Mouse (Mus musculus): ENCODE results near the gene Gm43638.
"Not testable (repeated sequence)": the region's sequence is repeated elsewhere in the genome, so short reads cannot be mapped to it uniquely, and the experiment has no call there.

The Gm43638 gene

DNA sequence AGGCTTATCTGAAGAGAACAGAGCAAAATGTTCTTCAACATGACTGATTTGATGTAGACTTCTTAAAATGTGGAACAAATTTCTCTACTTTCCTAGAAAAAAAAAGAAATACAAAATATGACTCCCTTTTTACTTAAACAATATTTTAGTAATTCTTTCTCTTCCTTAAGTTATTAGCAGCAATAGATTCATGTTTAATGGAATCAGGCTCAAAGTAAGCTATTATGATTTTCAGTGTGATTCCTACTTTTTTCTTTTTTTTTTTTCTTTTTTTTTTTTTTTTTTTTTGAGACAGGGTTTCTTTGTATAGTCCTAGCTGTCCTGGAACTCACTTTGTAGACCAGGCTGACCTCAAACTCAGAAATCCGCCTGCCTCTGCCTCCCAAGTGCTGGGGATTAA, at the start of gene Gm43638:
Gm43638 (minus strand) TSS at position 101 of the 400 bp plus-strand sequence.
- DNase-seq, result not testable (repeated sequence)

DNA sequence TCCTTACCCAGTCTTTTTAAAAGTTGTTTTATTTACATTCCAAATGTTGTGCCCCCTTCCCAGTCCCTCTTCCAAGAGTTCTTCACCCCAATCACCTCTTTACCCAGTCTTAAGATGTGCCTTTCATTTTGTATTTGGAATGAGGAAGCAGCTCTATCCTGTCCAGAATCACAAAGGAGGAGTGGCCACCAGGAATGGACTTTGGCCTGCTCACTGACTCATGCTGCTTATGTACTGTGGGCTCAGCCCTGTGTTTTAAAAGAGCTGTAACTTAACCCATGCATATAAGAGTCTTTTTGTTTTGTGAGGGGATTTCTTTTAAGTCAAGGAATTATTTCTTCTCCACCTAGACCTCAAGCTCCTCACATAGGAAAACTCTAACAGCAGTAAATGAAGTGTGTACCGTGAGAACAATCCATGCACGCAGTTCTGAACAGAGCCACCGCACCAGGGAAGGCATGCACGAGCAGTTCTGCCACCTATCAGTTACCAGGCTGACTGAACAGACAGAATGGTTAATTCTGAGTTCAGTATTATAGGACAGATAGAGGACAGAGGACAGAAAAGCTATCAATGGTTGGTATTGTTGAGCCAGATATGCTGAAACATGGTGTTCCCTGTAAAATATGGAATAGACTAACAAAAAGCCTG, 49.5 kb upstream of the Gm43638 start:
- DNase-seq, result peak; percentile 77

DNA sequence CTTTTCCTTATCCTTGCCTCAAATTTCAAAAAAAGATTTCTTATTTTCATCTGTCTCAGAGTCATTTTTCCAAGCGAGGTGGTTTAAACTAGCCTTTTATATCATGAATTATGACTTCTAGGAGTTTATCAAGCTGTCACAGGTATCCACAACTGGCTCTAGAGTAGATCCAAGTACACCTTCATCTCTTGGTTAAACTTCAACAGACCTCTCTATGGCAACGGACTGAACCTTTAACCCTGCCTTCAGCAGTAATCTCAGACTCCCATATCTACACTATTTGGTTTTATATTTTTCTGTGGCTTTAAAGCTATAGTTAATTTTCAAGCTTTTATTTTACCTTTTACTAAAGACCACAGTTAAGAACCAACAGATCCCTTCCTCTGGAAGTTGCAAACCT, 45.7 kb upstream of the Gm43638 start:
- DNase-seq, result peak; percentile 60

DNA sequence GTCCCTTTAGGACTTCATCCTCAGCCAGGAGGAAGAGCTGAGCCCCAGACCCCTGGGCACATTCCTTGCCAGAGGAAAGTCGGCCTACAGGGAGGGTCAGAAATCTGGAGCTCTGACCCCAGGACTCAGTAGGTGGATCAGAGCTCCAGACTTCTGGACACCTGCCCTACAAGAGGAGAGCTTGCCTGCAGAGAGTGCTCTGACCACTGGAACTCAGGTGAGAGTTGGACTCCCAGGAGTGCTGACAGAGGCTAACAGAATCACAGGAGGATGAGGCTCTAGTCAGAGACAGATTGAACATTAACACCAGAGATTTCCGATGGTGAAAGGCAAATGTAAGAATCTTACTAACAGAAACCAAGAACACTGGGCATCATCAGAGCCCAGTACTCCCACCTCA, 37.0 kb upstream of the Gm43638 start:
- not testable (repeated sequence) for DNase-seq

DNA sequence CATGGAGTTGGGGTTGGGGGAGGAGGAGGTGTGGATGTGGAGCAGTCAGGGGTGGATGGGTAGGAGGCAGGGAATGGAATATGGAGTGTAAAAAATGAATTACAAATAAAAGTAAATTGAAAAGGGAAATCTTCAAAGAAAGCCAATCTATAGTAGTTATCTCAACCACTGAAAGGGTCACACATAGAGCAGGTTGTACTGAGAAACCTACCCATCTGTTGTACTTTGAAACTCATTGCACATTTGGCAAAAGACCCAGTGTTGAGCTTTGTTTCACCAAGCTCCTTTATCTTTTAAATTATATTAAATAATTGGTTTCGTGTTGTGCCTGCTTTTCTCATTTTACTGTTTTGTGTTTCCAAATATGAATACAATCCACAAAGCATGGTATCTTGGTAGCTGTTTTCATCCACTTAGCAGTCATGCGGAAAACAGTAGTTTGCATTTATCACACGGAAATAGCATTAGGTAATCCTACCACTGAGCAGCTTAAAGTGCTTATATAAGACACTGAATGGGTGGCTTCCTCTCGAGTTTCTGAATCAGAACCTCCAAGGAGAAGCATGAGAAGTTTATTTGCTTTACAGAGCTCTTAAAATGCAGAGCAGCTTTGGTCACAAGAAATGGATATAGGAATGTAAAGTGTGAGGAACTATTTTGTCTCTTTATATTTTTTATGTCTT, 19.3 kb upstream of the Gm43638 start:
- DNase-seq, result no peak

DNA sequence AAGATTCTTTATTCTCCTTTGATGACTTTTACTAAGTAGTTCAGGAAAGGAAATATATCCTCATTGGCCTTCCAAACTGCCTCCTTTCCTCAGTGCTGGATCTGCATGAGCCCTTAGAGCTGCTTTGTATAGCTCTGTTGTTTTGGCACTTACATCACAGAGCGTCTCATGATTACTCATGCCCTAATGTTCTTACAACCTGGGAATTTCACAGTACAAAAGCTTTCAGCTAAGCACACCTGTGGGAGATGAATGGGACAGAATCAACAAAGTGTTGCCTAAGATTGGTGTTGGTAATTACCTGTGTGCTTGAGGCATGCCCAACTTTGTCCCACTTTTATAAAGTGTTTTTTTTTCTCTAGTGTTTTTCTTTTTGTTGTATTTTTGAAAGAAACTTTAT, 16.1 kb upstream of the Gm43638 start:
- DNase-seq, result no peak

DNA sequence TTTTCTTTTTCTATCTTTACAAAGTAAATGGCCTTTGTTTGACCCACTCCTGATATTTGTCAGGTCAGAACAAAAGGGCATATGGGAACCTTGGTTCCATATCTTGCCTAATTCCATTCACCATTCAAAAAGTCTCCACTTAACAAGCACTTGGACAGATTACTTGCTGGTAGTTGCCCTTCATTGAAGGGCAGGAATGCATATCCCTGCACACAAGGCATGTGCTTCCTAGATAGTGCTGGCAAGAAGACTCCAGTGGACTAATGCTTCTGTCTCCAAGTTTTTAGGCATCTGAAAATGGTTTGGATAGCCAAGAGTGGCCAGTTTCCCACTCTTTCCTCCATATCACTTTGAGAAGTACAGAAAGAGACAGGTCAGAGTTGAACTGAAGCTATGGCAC, 12.7 kb upstream of the Gm43638 start:
- no peak for DNase-seq

DNA sequence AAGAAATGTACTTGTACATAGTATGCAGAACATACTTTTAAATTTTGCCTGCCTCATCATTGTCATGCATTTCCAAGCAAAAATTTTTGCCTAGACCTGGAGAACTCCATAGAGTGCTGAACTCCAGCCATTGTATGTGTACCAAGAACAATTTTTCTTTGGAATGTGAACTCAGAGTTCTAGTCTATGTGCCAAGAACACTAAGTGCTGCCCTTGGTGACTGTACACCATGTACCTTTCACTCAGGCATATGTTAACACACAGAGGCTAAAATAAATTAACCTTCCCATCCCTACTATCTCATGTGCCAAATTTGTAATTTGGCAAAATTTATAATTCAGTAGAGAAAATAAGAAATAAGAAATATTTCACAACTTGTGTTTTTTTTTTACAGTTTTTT, 12.3 kb upstream of the Gm43638 start:
- DNase-seq, result peak; percentile 16

DNA sequence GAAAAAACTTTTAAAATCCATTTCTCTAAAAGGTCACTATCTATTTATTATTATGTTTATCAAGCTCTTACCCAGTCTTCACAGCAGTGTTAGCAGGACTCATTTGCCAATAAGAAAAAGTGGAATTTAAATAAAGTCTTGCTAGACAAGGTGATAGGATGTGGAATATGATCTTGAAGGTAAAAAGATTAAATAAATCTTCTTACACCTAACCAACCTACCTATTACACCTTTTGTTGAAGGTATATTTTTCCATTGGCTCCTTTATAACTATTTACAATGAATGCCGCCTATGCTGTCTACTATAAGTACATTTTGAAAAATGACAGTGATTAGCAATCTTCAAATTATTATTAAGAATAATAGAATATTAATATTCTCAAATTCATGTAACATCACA, 4.2 kb upstream of the Gm43638 start, which contains the start of gene Ugt2a1:
Ugt2a1 (minus strand) TSS at position 101 of the 400 bp plus-strand sequence.
- DNase-seq, result no peak

DNA sequence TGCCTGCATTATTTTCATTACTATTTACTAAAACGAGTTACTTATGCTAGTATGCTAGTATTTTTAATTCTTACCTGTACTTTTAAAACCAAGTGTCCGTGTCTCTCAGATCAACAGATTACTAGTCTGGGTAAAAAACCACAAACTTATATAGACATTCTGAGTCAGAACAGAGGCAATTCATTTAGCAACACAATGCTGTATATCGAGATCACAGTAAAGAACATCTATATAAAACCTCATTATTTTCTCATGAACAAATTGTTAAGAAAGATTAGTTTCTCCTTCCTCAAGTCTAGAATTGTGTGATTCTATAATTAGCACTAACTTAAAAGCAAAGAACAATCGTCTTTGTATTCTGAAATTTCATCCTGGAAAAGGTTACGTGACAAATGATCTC, 4.4 kb downstream of the Gm43638 start, which contains the start of gene Ugt2a2:
Ugt2a2 (minus strand) TSS at position 101 of the 400 bp plus-strand sequence.
- DNase-seq, result no peak

DNA sequence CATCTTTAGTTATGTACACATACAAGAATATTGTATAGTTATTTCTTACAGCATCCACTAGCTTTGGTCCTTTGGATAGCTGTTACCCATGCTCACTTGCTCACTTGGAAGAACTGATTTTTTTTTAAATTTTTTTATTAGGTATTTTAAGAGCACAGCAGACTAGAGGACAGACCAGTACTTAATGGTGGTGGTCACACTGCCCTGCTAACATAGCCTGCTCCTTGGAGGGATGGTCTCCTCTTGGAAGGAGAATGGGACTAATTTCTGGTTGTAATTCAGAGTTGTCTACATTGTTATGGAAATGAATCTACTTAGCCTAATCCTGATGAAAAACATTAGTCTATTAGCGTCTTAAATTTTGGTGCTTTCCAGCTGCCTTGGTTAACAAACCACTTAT, 27.8 kb downstream of the Gm43638 start:
- no peak for DNase-seq

DNA sequence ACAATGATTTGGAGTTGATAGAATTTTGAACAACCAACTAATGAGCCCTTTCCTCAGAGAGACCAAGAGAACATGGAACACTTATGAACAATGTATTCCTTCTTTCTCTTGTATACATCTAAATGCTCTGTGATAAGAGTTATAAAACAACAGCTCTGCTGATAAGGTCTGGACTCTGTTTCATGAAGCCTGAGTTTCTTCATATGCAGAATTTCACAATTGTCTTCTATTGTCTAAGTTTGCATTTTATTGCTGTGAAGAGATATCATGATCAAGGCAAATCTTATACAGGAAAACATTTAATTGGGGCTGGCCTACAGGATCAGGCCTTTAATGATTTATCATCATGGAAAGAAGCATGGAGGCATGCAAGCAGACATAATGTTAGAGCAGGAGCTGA, 28.9 kb downstream of the Gm43638 start:
- no peak for DNase-seq

DNA sequence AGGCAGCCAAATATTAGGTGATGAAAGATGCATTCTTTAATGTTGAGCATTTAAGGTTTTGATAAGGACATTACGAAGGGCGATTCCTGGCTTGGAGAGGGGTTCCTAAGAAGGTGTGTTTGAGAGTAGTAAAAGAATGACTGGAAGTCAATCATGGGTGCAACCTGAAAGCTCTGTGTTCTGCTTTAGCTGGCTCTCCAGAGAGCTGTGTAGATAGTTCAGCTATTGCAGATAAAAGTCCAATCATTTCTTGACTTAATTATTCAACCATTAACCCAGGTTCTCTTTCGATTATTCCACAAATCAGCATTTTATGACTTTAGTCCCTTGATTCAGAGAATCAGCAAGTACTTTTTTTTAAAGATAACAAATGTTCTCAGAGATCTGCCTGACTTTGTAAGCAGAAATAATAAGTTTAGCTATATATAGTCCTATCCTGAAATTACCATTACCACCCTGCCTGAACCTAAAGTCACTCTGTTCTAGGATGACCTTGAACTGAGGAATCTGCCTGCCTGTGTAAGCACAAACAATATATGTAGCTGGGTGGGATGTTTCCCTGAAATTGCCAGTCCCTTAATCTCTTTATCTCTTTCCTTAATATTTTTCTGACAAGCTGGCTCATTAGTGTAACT, 30.3 kb downstream of the Gm43638 start:
- DNase-seq, result peak; percentile 8

DNA sequence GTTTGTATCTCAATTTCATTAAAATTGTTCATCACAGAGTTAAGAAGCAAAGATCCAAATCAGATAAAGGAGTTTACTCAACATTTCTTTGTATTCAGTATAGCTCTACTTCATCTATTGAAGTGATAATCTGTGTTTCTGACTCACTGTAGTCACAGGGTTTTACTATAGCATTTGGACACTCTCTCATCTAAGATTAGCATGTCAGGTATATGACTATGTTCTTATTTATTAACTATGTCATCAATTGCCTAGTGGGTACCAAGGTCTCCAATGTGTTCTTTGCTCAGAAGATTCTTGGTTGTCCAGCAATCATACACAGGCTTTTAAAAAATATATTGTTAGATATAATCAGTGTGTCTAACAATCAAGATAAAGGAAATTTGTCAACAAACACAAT, 31.1 kb downstream of the Gm43638 start:
- DNase-seq, result no peak

DNA sequence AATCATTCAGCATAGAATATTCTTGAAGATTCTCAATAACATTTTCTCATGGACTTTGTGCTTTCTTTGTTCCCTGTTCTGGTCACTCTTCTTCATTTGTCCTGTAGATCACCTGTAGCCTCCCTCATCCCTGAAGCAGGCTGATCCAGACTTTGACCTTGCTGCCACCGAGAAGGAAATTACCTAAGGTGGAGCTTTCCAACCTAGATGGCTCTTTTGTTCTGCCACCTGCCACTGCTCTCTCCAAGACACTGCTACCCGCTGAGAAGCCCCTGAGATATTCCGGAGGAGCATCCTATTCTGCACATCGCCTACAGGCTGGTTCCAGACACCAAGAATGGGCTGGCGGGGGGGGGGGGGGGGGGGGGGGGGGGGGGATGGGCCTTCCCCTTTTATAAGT, 34.1 kb downstream of the Gm43638 start:
- not testable (repeated sequence) for DNase-seq

DNA sequence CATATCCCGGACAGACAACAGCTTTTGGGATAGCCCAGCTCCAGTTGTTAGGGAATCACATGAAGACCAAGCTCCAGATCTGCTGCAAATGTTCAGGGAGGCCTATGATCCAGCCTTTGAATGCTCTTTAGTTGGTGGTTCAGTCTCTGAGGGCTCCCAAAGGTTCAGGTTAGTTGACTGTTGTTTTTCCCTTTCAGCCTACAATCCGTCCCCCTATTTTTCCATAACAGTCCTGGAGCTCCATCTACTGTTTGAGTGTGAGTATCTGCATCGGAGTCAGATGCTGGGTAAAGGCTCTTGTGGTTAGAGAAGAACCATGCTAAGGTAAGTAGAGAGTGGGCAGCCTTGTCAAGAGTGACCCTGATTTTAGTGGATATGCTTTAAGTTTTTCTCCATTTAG, 50.3 kb downstream of the Gm43638 start:
- DNase-seq, result peak; percentile 21

DNA sequence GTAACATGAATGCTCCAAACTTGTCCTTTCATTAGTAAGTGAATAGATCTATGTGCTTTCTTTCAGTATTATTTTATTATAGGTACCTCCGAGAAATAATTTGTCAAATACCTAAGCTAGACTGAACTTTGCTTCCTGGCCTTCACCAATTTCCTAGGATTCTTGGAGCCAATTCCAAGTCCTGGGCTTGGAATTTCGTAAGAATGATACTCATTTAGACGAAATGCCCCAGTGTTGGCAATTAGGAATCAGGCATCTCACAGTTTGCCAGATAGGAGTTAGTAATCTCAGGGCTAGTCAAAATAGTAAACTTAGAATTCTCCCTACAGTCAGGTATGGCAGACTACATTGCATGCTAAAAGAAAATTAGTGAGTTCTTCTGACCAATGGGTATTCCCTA, 60.9 kb downstream of the Gm43638 start:
- DNase-seq, result no peak

DNA sequence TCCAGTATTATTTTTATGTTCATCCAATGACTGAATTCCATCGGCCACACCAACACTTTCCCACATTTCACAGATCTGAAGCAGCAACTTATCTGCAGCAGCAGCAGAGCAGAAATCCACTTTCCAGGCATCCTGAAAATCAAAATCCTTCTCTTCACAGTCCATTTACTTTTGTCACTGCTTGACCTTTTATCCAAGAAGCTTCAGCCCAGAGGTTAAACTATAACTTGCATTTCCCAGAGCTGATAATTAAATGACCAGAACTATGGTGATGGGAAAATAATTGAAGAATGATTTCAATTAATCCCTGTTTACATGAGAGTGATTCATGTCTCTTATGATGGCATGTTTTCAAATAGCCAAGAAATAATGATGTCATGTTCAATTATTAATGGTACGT, 62.6 kb downstream of the Gm43638 start, which contains the start of gene Ugt2b38:
Ugt2b38 (minus strand) TSS at position 163 of the 400 bp plus-strand sequence.
- DNase-seq, result peak; percentile 1

Measured in kidney, postnatal 14 days (tissue).